Mouse (Mus musculus) liver, postnatal 0 days (tissue): ENCODE measurements around the gene Rpf1.

ENCODE experiments used
- CTCF ChIP-seq: sonication (generic); IDR thresholded peaks from 2 replicates; pipeline ENCODE4 v1.5.1; 2016; ENCODE audit warnings: antibody characterized with exemption, low read depth
- EP300 ChIP-seq: IDR thresholded peaks from 2 replicates; pipeline ENCODE4 v1.6.1; 2016; ENCODE audit warnings: antibody characterized with exemption, low read depth, mild to moderate bottlenecking

DNA sequence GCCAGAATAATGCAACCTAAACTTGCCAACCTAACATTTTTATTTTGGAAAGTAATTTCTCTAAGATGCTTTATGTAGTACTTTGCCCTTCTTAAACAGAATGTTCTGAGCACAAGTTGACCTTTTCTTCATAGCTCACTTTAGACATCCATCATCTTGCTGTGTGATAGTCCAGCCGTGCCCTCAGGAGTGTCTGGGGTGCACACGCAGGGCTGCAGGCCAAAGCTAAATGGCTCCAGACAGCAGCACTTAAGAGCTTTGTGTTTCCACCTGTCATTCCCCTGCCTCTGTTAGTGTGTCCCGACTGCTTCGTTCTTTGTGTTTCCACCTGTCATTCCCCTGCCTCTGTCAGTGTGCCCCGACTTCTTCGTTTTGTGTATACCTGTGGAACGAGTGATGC lies 46.1 kb upstream of the Rpf1 start:
- TF ChIP-seq CTCF (no peak), EP300 (no peak)
